Mouse (Mus musculus) layer of hippocampus, adult 2 months (tissue): ENCODE measurements at regions not wholly inside any gene's neighbourhood (a gene's known extent, or its start where the extent isn't known, plus 50 kb on each side); places are given as distances from the start of the nearest gene placed in this dataset.
A peak's percentile ranks its signal among the peaks of the same experiment; 100 is the strongest.

Experiments used
- DNase-seq, 2 experiments: peaks; one replicate each; pipeline ENCODE4 v3.0.0; 2022; ENCODE audit warnings: low spot score in 2 of 2
- H3K27ac ChIP-seq: fragments of 200-600 bp; 2 replicates; pipeline ENCODE4 v1.8.1; 2022
- H3K4me3 ChIP-seq: fragments of 200-600 bp; 2 replicates; pipeline ENCODE4 v1.8.1; 2022; ENCODE audit warnings: mild to moderate bottlenecking
- CTCF ChIP-seq: fragments of 200-600 bp; conservative IDR thresholded peaks from 2 replicates; pipeline ENCODE4 v1.8.1; 2022; ENCODE audit warnings: antibody characterized with exemption, mild to moderate bottlenecking, moderate library complexity

DNA sequence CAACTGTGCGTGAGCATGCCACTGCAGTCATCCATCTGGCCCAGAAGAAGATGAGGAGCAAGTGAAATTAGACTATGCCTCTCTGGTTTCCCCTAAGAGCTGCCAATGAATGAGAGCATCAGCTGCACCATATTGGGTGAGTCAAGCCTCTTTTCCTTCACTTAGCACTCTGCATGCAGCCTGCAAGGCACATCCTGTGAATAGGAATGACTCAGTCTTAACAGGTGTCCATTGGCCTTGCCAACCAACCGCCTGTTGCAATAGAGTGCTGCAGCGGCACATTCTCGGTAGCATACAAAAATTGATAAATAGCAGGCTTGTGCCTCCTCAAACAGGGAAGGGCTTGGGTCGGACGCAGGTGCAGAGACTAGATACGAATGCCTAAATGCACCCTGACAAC is 808.7 kb downstream of the Gsdmc2 start:
- Histone ChIP-seq H3K27ac (peak overlapping the region; percentile 60), H3K4me3 (no peak overlapping the region)
- TF ChIP-seq CTCF: no peak
- DNase-seq: peak; percentile 62 to 79

DNA sequence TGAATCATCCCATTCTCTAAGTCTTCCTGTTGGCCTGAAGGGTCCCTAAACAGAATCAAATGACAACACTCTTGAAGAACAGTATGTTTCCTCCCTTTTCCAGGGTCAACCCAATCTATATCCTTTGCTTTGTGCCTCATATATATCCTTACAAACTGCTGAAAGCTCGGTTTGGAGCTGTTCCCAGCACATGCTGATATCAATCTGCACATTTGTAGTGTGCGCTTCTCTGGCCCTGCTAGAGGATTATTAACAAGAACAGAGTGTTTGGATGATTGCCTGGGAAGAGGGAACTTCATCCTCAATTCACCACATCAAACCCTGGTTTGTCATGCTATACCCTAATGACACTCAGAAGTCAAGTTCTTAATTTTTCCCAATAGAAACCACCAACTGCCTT is 824.2 kb downstream of the Gsdmc2 start:
- Histone ChIP-seq H3K27ac (peak overlapping the region; percentile 20; the same call in 1 of the 2 replicates), H3K4me3 (no peak overlapping the region)
- peak in 1 of 2 experiments; percentile 6 for DNase-seq
- no peak for TF ChIP-seq CTCF

DNA sequence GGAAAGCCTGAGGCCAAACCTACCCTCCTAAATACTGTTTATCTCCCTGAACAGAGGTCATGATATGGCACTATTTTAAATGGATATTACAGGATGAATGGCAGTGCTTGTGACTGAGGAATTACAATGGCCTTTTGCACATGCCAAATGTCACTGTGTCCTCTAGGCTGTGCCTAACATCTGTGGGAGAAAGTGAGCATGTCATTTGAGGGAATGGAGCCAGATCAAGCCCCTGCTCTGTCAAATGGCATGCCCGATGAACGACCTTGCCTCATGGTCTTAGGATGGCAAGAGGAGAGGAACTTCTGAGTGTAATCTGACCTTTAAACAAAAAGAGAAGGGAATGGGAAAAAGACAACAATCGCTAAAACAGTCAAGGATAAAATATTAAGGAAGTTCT is 827.0 kb downstream of the Gsdmc2 start:
- no peak for DNase-seq
- H3K27ac ChIP-seq: no peak overlapping the region
- no peak overlapping the region for H3K4me3 ChIP-seq
- no peak for TF ChIP-seq CTCF

DNA sequence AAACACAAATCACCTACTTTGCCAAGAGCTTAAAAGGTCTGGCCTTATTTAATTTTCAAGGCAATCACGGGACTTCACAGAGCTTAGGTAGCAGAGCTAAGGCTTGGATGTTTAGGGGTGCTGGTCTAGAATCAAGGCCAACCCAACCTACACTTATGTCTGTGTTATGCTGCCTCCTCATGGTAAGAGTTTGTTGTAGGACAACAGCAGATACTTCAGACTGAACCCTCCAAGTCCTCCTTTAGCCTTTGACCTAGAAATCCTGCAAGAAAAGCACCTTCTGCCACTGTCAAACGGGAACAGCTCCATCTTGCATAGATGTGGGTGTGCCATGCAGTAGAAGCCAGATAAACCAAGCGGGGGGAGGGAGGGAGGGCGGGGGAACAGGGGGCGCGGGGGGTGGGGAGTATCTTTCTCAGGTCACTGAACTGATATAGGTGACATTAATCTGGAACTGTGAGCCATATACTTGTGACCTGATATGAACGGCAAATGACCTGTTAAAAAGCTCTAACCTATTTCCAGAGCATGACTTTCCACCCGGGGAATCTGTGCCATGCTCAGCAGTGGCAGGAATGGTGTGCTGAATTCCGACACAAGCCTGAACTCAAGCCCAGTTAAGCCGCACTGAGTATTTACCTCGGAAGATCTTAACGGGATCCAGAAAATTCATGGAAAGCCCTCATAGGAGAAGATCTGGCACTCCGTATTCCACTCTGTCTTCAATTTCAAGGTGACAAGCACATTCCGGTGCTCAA is 838.3 kb downstream of the Gsdmc2 start:
- Histone ChIP-seq H3K27ac (no peak overlapping the region), H3K4me3 (no peak overlapping the region)
- TF ChIP-seq CTCF: peak; percentile 43
- no peak for DNase-seq

DNA sequence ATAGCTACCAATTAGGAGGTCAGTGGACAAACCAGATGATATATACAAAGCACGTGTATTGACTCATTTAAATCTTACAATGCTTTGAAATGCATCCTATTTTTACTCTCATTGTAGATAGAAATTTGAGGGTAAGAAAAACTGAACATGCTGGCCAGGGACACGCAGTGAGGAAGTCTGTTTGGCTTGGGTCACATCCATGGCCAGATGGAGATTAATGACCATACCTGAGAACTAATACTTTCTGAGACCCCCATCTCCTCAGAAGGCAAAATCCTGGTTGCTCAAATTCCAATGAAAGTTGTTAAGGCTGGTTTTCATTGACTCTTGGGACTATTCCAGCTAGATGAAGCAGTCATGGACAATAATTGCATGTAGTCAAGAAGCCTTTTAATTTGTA is 850.3 kb downstream of the Gsdmc2 start:
- H3K4me3 ChIP-seq: no peak overlapping the region
- H3K27ac ChIP-seq: no peak overlapping the region
- no peak for DNase-seq
- TF ChIP-seq CTCF: no peak

DNA sequence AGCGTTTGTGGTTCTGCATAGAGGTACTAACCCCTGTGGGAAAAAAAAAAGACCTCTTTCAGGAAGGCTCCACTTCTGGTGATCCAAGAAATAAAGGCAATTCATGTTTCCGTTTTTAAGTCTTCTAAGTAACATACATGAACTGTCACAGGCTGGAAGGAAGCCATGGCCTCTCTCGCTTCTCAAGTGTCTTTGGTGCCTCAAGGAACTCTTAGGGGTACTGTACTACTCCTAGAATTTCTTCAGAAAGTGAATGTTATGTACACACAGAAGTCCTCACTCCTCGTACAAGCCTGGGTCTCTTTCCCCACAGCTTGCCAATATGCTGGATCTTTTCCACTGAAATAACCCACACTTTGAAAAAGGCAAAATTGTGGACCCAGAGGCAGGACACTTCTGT is 858.1 kb downstream of the Gsdmc2 start:
- no peak for TF ChIP-seq CTCF
- no peak for DNase-seq
- H3K4me3 ChIP-seq: no peak overlapping the region
- no peak overlapping the region for H3K27ac ChIP-seq

DNA sequence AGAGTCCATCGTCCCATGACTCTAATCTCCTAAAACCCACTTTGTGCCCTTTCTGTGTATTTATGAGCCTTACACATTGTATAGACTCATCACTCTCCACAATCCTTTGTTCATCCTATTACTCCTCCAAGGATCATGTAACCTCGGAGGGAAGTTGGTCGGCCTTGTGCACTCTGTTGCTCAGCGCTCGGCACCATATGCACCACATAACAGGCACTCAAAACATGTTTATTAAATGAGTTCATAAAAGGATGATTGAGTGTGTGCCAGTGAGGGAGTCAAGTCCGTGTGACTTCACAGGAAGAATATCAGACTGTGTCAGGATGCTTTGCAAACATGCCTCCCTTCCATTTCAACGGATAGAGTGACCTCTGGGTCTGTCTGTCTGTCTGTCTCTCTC is 858.8 kb downstream of the Gsdmc2 start:
- no peak for TF ChIP-seq CTCF
- no peak overlapping the region for H3K4me3 ChIP-seq
- no peak for DNase-seq
- no peak overlapping the region for H3K27ac ChIP-seq

DNA sequence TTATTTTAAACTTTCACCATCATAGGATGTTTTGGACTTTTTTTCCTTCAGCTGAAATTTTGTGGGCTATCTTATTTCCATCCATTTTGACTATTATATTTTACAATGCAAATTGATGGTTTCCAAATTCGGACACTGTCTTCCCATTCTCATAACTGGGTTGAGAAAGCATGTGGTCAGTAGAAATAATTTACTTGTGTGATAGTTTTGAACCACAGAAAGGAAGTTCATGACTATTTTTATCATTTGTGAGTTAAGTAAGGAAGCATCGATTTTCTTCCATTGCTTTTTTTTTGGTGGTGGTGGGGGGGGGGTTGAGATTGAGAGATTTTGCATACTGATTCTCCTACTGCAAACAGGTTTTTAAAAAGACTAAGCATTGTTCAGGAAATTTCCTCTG is 874.4 kb downstream of the Gsdmc2 start:
- Histone ChIP-seq H3K4me3 (no peak overlapping the region), H3K27ac (no peak overlapping the region)
- TF ChIP-seq CTCF: no peak
- no peak for DNase-seq

DNA sequence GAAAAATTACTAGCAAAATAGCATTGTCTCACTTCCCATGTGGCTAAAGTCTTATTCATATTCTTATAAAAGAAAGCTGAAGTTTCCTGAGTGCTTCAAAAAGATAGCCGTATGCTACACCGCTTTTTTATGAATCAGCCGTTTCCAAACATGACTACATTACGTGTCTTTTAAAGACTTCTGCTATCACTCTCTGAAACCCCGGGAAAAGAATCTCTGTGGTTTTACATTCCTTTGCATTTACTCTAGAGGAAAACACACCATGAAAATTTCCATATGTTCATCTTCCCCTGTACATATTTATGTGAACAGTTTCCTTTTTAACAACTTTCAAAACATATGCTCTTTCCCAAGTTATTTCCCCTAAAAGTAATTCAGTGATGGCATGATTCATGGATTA is 882.3 kb downstream of the Gsdmc2 start:
- no peak for DNase-seq
- TF ChIP-seq CTCF: no peak

DNA sequence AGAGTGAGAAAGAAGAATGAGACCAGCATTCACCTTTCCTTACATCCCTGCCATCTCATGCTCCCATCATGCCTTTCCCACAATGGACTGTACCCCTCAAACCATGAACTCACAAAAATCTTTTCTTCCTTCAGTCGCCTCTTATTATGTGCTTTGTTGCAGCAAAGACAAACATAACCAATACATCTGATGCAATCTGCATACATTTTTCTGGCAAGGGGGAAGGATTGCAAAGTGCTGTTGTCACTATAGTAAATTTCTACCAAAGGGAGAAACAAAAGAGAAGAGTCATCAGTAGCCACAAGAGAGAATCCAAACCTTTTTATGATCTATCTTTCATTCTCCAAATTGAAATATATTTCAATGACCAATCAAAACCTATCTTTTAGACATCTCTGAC is 884.4 kb downstream of the Gsdmc2 start:
- no peak for DNase-seq

More for the DNA sequence above, 882.3 kb downstream of the Gsdmc2 start:
- Histone ChIP-seq H3K27ac (no peak overlapping the region), H3K4me3 (no peak overlapping the region)

DNA sequence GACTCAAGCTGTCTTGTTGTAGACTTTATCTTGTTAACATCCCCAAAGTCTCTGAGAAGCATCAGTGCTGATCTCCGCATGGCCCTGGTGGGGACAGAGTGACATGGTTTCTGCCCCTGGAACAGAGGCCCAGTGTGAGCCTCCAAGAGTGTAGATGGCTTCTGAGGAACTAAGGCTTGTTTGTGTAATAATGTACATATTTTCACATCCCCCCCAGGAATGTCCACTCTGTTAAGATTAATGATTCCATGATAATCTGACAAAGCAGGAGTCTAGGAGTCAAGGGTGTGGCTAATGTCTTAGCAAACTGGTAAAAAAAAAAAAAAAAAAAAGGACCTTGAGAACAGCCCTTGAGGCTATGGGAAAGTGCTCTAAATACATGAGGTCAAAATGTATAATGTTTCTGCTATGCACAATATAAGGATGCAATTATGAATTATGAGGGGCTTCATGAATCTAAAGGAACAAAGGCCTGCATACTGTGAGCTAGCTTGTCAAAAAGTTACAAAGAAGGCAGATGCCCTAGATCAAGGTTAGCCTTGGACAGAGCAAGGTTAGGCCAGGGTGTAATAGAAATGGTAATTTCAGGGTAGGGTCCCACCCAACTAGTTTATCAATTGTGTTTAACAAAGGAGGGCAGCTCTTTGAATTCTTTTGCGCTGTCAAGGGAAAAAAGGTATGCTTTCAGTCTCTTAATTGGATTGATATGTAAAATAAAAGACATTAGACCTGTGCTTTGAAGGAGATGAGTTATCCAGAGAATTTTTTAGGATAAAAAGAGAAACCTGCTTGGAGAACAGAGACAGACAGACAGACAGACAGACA is 886.3 kb downstream of the Gsdmc2 start:
- no peak for DNase-seq
- H3K4me3 ChIP-seq: no peak overlapping the region
- TF ChIP-seq CTCF: no peak
- H3K27ac ChIP-seq: no peak overlapping the region

More for the DNA sequence above, 884.4 kb downstream of the Gsdmc2 start:
- Histone ChIP-seq H3K27ac (no peak overlapping the region), H3K4me3 (no peak overlapping the region)
- TF ChIP-seq CTCF: no peak

DNA sequence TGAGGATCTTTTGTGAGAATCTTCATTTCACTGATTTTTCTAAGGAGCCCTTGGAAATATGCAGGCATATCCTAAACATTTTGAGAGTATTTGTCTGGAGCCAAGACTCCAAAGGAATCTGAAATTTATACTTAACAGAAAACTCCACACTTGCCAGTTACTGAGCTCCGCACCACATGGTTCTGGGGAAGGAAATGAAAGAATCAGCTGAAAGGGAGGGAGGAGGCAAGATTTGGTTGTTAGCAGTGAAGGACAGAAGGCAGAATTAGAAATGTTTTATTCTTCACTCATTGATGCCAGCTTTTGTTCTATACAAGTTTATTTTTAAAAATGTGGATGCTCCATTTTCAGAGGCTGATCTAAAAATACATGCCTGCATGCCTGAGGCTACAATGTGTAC is 890.1 kb downstream of the Gsdmc2 start:
- TF ChIP-seq CTCF: no peak
- DNase-seq: peak in 1 of 2 experiments; percentile 32
- Histone ChIP-seq H3K4me3 (no peak overlapping the region), H3K27ac (no peak overlapping the region)

DNA sequence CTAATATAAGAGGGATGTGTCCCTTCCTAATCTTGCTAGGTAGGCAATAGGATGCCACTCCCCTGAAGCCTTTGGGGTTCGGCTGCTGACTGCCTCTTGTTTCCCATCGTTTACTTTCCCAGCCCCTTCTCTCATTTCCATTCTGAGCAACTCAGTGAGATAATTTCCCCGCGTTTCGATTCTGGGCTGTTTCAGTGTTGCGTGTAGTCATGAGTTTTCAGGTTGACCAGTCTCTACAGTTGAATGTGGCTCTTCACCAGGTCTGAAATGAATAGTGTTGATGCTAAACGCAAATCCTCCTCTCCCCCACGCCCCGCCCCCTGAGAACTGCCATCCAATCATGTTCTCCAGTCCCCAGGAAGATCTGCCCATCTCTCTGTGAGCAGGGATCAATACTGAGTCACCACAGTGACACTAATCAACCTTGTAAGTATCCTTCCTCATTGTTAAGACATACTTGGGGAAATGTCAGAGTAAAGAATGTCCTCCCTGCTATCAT is 890.6 kb downstream of the Gsdmc2 start:
- Histone ChIP-seq H3K4me3 (no peak overlapping the region), H3K27ac (no peak overlapping the region)
- no peak for DNase-seq
- no peak for TF ChIP-seq CTCF
